Mouse (Mus musculus) heart, adult 11 months (tissue): Measurements from ENCODE around the gene Bhlha15.

Experiments used
- DNase-seq: peaks from one replicate; pipeline ENCODE4 v3.0.0; 2022

Gene Bhlha15

GRCm38 (mm10) chr5:144189950-144190583 is at the start of gene Bhlha15:
Gene Bhlha15 (plus strand): TSS chr5:144190286.
- DNase-seq = peak; percentile 94

- no peak for DNase-seq
These were observed 46.6 kb upstream of the Bhlha15 start for GRCm38 (mm10) chr5:144143531-144143930.

GRCm38 (mm10) chr5:144146898-144147297 is 43.2 kb upstream of the Bhlha15 start:
- DNase-seq = no peak

GRCm38 (mm10) chr5:144149530-144149929 is 40.6 kb upstream of the Bhlha15 start:
- no peak for DNase-seq

- no peak for DNase-seq
These were observed 38.8 kb upstream of the Bhlha15 start for GRCm38 (mm10) chr5:144151270-144151669.

GRCm38 (mm10) chr5:144154528-144154927 is 35.6 kb upstream of the Bhlha15 start:
- DNase-seq = no peak

- peak; percentile 98 for DNase-seq
These were observed 31.5 kb upstream of the Bhlha15 start for GRCm38 (mm10) chr5:144158604-144159003.

GRCm38 (mm10) chr5:144159137-144159536 is 30.9 kb upstream of the Bhlha15 start:
- no peak for DNase-seq

GRCm38 (mm10) chr5:144162080-144162812 is 27.8 kb upstream of the Bhlha15 start:
- DNase-seq = no peak

- DNase-seq = no peak
These were observed 27.1 kb upstream of the Bhlha15 start for GRCm38 (mm10) chr5:144162813-144163517.

GRCm38 (mm10) chr5:144165756-144166155 is 24.3 kb upstream of the Bhlha15 start:
- DNase-seq = no peak

GRCm38 (mm10) chr5:144169275-144169975 is 20.7 kb upstream of the Bhlha15 start:
- DNase-seq = no peak

- DNase-seq = peak; percentile 91
These were observed 16.4 kb upstream of the Bhlha15 start for GRCm38 (mm10) chr5:144173648-144174047.

- no peak for DNase-seq
These were observed 11.9 kb upstream of the Bhlha15 start for GRCm38 (mm10) chr5:144178216-144178615.

- peak; percentile 94 for DNase-seq
These were observed 8.8 kb upstream of the Bhlha15 start for GRCm38 (mm10) chr5:144181249-144181648.

GRCm38 (mm10) chr5:144182542-144183247 is 7.4 kb upstream of the Bhlha15 start:
- DNase-seq = no peak

- no peak for DNase-seq
These were observed 6.9 kb upstream of the Bhlha15 start for GRCm38 (mm10) chr5:144183248-144183559.

- no peak for DNase-seq
These were observed 6.3 kb upstream of the Bhlha15 start for GRCm38 (mm10) chr5:144183647-144184335.

GRCm38 (mm10) chr5:144184350-144185045 is 5.6 kb upstream of the Bhlha15 start:
- no peak for DNase-seq

- DNase-seq = no peak
These were observed 1.7 kb upstream of the Bhlha15 start for GRCm38 (mm10) chr5:144188422-144188821.

- no peak for DNase-seq
These were observed 759 bp upstream of the Bhlha15 start for GRCm38 (mm10) chr5:144189327-144189726.
